Mouse (Mus musculus) lung, postnatal 4 days (tissue): ENCODE measurements around the gene Lrrc75b.
"Not testable (repeated sequence)": the region's sequence is repeated elsewhere in the genome, so short reads cannot be mapped to it uniquely, and the experiment has no call there.

Experiments used
- DNase-seq, 2 experiments: peaks; one replicate each; pipeline ENCODE4 v3.0.0; 2021

Lrrc75b gene

GRCm38 (mm10) chr10:75566765-75567164, 6.6 kb upstream of the Lrrc75b start:
- DNase-seq, result not testable (repeated sequence)

DNA sequence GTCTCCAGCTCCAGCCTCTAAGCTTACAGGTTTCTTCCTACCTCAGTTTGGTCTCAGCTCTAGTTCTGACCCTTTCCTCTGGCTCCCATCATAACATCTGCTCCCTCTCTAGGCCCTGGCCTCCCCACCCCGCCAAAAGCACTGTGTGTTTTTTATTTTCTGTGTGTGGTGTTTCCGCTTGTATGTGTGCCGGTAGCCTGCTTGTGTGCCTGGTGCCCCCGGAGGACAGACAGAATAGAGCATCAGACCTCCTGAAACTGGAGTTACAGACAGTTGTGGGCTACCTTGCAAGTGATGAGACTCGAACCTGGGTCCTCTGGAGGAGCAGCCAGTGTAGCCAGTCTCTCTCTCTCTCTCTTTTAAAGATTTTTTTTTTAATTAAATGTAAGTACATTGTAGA, 6.2 kb upstream of the Lrrc75b start:
- DNase-seq, result no peak

DNA sequence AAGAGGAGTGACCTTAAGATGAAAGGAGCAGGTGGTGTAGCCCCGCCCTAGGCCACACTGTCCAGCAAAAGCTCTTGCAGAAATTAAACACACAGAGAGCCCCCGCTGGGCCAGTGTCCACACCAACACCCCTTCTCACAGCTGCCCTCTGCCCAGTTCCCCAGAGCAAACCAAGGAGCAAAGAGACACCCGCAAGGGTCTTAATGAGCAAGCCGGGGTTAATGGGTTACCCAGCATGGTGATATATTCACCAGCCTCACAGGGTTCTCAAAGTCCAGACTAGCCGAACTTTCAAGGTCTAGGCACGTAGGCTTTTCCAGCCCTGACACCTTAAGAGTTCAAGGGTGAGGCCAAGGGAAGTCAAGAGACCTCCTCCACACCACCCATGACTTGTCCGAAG, 5.8 kb upstream of the Lrrc75b start:
- no peak for DNase-seq

DNA sequence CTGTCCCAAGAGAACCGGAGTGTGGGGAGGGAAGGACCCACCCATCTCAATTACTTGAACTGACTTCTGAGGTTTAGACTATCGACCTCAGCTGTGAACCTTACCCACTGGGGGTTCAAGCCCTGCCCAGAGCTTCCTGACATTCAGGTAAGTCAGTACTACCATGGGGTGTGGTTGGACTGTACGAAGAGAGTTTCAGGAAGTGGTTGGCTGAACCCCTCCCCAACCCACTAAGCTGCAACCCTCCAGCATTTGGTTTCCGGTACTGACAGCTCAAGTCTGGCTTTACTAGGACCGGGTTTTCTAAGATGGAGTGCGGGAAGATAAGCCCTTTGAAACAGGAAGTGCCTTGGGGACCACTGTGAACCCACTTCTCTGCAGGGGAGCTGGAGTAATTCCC, 5.3 kb upstream of the Lrrc75b start:
- DNase-seq, result peak in 1 of 2 experiments; percentile 45

DNA sequence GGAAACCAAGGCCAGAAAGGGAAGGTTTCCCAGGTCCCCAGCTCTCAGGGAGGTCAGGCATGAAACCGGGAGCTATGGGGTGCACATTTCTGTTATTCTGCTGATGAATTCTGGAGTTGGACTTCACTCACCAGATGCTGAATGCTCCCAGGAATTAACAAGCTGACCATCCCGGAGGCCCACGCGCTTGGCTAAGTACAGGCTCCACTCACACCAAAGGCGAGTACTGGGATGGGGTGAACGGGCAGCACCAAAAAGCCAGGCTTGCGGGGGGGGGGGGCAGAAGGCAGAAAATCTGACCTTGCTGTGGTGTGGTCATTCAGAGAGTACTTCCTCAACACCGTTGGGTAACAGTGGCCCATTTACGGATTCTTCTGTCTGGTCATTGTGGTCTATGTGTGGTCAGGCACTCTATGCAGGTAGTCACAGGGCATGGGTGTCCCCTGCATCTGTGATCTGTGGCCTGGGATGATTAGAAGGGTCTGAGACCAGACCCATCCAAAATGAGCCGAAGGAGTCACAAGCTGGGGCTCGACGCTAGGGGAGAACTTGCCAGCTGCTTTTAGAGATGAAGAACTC, 4.6 kb upstream of the Lrrc75b start:
- DNase-seq, result no peak

DNA sequence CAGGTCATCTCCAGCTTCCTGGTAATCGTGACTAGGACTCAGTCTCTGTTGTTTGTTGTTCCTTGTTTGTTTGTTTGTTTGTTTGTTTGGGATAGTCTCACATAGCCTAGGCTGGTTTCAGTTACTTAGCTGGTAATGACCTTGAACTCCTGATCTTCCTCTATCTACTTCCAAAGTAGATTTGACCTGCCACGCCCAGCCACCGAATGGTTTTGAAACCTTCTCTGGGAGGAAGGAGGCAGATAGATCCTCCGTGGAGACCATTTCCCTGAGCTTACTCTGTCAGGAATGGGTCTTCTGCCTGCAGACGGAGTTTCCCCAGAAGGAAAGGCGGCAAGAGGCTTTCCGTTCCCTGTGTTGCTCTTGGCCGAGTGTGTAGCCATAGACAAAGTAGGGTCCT, 2.5 kb upstream of the Lrrc75b start:
- no peak for DNase-seq

DNA sequence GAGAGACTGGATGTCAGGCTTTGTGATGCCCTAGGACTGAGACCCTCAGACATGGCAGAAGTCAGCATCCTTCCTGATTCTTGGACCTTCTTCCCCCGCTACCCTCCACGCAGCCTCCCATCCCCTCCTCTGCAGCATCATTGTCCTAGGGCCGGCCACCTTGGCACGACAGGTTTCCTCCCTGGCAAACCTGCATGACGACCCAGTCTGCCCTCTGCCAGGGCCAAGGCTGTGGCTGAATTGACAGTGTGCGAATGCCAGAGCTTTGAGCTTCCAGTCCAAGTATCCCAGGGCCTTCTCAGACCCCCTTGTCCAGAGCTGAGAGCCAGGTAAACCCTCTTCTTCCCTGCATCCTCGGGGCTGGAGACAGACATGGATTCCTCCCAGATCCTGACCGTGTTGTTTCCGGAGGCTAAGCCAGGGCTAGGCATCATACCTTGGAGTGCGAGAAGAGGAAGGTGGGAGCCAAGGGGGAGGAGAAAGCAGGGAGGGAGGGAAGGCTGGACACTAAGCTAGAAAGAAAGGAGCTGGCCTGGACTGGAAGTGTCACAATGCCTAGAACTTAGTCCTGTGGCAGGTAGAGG, 1.0 kb upstream of the Lrrc75b start, which contains the start of gene Ggt1:
Gene Ggt1, plus strand, starts transcription at position 534 of the 584 bp plus-strand sequence.
- no peak for DNase-seq

DNA sequence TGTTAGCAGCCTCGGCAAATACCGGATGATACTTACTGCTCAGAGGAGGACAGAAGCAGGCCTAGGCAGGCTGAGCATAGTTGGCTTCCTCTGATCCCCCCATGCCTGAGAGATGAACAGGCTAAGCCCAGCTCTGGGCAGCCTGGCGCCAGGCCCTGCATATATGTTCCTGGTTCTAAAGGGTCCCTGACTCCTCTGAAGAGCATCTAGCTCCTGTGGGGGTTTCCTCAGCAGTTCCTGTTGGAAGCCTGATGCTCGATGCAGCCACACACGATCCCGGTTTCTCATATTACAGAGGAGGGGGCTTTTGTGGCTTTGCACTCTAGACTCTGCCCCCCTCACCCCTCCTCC, 394 bp upstream of the Lrrc75b start:
- DNase-seq, result no peak

DNA sequence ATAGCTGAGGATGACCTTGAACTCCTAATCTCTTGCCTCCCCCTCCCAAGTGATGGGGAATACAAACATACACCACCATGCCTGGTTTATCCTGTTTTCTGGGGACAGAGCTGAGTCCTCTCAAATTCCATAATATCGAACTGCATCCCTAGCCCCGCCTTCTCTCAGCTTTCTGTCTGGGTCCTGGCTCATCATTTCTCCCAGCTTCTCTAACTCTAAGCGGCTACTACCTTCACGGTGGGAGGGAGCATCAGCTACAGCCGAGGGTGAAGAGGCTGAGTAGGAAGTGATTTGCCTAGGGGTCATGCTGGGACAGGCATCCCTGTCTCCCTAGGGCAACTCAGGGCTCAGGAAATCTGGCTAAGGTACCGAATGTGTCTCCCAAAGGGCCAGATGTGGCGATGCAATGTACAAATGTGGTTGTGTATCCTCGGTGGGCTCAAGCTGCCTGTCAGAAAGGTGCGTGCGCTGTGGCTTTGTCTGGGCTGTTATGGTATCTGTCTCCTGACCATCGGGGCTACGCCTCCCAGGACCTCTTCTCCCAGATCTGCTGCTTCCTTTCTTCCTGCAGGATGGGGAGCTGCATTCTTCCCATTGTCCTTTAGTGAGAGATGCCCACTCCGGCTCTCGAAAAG, 972 bp downstream of the Lrrc75b start:
- no peak for DNase-seq

GRCm38 (mm10) chr10:75558515-75558914, 1.6 kb downstream of the Lrrc75b start:
- no peak for DNase-seq

- DNase-seq, result no peak
Observed at GRCm38 (mm10) chr10:75556026-75556425, 4.1 kb downstream of the Lrrc75b start.

DNA sequence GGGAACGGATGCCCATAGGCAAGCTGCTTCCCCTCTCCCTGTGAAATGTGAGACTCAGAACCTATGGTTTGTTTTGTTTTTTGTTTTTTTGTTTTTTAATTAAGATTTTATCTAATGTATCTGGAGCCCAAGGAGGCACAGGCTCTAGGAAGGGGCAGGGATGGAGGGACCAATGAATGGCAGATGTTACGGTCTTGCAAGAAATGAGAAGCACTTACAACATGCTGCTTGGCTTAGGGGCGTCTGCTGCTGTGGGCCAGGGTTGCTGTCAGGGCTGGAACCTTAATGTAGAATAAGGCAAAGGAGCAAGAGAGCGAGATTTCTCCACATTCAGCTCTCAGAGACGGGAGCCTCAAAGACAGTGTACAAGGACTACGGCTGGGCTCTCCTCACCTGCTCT, 4.6 kb downstream of the Lrrc75b start:
- no peak for DNase-seq

DNA sequence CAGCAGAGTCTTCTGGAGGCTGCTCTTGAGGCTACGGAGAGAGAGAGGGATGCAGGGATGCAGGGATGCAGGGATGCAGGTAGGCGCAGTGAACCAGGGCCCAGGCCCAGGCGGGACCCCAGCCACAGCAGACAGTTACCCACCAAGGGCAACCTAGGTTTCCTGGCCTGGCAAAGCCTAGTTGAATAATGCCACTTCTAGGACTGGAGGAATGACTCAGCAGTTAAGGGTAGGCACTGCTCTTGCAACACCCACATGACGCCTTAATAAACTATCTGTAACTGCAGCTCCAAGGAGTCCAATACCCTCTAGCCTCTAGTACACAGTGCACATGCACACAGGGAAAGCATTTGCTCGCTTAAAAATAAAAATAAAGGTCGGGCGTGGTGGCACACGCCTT, 6.0 kb downstream of the Lrrc75b start:
- DNase-seq, result no peak

DNA sequence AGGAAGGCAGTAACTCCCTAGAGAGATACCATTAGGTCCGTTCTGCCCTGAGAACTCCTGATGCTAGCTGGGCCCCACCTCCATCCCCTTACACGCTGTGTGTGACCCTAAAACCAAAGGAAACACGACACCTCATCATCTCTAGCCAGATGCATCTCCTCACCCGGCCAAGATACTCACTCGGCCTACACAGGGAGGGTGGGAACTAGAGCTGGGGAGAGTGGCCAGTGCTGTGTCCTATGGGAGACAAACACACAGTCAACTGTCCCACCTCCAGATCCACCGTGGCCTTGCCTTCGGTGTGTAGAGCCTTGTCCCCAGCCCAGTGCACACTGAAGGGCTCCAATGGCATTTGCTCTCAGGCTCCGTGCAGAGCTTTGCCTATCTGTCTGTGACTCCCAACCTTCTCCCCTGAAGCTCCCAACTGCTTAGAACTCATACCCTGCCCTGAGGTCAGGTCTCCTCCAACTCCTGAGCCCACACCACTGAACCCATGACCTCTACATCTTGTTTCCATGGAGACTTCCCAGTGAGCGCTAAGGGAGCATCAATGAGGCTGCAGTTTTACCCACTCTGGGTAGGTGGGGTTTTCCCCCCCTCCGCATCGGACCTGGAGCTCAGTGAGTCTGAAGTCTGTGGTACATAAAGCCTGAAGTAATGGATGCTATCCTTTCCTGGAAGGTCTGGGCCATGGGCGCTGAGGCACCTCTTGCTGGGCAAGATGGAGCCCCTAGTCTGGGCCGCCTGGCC, 7.3 kb downstream of the Lrrc75b start:
- DNase-seq, result peak in 1 of 2 experiments; percentile 68

DNA sequence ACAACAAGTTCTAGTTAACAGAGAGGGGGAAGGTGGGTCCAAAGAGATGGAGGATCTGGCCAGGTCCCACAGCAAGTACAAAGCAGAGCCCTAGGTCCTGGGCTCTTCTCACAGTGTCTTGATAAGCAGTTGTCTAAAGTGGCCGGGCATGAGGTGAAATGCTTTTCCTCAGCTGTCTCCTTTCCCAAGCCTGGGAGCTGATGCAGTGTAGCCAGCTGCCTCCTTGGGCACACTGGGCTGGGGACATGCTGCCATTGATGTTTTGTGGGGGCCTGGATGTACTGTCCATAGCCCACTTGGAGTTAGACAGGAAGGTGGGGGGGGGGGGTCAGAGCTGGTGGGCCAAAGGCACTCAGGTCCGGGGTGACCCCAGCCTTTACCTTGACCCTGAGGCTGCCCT, 8.0 kb downstream of the Lrrc75b start:
- DNase-seq, result no peak

DNA sequence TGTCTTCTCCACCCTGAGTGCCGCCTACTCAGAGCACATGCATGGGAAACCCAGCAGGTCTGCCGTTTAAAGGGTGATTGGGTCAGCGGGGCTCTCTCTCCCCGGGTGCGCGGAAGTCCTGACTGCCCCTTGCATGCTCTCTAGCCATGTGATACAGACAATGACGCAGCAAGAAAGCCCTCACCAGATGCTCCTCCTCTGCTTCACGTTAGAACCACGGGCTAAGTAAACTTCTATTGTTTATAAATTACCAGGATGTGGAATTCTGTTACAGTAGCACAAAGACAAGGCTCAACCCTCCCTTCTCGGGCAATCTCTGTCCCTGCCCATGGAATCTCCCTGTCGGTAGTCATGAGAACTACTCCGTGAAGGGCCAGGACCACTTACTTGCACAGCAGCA, 9.0 kb downstream of the Lrrc75b start:
- DNase-seq, result peak; percentile 45 to 55

DNA sequence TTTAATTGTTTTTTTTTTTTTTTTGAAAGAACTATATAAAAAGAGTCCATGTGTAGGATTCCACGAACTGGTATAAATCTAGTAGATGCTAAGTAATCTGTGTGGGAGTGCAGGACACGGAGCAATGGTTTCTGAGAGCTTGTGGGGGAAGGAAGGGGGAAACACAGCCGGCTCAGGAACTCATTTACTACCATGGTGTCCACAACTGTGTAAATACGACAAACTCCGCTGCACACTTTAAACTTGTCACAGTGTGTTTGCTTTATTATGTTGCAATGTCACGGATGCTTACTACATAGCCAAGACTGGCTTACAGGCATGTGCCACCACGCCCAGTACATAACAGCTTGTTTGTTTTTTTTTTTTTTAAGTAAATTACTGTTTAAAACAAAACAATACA, 10.2 kb downstream of the Lrrc75b start:
- DNase-seq, result no peak

GRCm38 (mm10) chr10:75548486-75548885, 11.6 kb downstream of the Lrrc75b start:
- DNase-seq, result no peak

- DNase-seq, result no peak
Observed at GRCm38 (mm10) chr10:75547901-75548300, 12.2 kb downstream of the Lrrc75b start.

DNA sequence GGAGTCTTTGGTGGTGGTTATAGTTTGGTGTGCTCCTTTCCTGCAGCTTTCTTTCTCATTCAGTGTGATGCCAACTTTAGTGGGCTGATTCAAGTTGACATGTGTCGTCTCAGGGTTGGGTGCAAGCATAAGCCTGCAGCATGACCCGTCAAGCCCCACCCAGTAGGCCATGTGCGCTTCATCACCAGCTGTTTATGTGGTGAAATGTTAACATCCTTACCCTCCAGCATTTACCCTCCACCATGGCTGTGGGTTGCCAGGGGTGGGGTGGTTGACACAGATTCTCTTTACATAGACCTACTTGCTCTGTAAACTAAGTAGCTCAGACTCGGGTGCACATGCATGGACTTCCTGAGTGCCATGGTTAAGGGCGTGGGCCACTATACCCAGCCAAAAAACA, 24.0 kb downstream of the Lrrc75b start:
- DNase-seq, result no peak

GRCm38 (mm10) chr10:75535423-75535822, 24.7 kb downstream of the Lrrc75b start:
- DNase-seq, result no peak

DNA sequence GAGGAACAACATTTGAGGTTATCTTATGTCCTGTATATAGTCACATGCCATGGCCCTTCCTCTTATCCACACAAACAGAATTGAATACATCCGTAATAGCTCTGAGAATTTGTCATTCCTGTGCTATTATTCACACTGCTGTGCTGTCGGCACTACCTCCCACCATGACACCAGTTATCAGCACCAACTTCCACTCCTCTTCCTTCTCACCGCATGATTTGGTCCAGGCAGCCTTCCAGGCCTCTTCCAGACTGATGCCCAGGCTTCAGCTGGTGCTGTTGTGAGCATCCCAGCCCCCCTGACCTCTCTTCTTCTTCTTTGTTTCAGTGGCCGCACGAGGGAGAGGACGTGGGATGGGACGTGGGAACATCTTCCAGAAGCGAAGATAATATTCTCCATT, 25.2 kb downstream of the Lrrc75b start:
- no peak for DNase-seq

- DNase-seq, result no peak
Observed at GRCm38 (mm10) chr10:75534216-75534615, 25.9 kb downstream of the Lrrc75b start.

GRCm38 (mm10) chr10:75531532-75532090, 28.5 kb downstream of the Lrrc75b start:
- no peak for DNase-seq
